Mouse (Mus musculus) CD4-positive, CD25-positive, alpha-beta regulatory T cell, adult 4 months (primary cell): ENCODE data around the gene Wfdc21. TPM values are rescaled to one million over a fixed set of nuclear protein-coding genes. Genes with fewer than 3 reads are reported as not detected.

ENCODE experiments used
- ATAC-seq: one replicate; pipeline ENCODE4 v1.8.0; 2017
- polyA plus RNA-seq, 2 experiments: library from polyadenylated mRNA; unstranded; fragments of 100-300 nt; shearing (Covaris generic); gene quantifications; one replicate each; pipeline ENCODE4 v1.2.1; 2017

The Wfdc21 gene
- polyA plus RNA-seq = not detected

GRCm38 (mm10) chr11:83746681-83747080 is at the start of gene Wfdc21:
Gene Wfdc21 (plus strand): TSS chr11:83746940.
- ATAC-seq = no peak

DNA sequence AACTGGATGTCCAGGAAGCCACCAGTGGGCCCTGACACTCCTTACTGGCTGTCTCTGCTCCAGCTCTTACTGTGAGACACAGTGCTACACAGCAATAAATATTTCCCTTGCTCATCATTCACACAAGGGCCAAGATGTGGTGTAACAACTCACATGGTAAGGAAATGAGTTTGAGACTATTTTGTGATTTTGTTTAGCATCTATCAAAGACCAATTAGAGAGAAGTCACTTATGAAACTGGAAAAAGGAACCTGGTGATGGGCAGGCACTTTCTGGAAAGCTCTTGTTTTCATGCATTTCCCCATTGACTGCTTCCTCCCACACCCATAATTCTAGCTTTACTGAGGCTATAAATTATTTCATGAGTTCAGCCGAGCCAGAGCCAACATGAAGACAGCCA is 43.0 kb upstream of the Wfdc21 start, which contains the start of gene Wfdc17:
Gene Wfdc17 (plus strand): TSS at position 287 of the 400 bp plus-strand sequence.
- no peak for ATAC-seq

GRCm38 (mm10) chr11:83708715-83709114 is 38.0 kb upstream of the Wfdc21 start, which contains the start of gene Wfdc18:
Gene Wfdc18 (plus strand): TSS chr11:83709015.
- no peak for ATAC-seq

DNA sequence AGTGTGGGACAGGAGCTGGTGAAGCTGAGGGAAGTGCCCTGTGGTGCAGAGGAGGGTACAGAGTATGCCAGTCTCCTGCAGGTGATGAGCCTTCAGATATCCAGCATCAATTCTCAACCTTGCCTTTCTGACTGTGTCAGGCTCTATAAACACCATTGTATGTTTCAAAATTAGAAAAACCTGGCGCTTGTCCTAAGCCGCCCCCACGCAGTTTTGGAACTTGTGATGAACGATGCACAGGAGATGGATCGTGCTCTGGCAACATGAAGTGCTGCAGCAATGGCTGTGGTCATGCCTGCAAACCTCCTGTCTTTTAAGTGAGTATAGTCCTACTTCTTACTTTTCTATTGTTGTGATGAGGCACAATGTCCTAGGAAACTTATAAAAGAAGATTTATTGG is 37.1 kb upstream of the Wfdc21 start:
- ATAC-seq = no peak

DNA sequence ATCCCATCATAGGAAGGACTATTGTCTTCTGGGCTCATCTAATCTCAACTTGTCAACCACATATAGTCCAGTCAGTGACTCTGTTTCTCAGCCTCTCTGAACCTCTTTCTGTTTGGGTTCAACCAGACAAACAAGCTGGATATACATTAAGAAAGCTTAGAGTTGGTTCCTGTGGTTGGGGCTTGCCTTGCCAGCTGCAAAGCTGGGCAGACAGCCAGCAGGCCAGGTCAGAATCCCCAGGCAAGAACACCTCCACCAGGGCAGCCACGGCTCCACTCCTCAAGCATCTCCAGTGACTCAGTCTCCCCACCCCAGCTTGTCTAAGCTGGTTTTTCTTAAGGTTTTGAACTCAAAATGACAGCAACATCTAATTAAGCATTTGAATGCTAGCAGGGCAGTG is 34.1 kb upstream of the Wfdc21 start:
- no peak for ATAC-seq

- no peak for ATAC-seq
Measured at GRCm38 (mm10) chr11:83713925-83714324, 32.8 kb upstream of the Wfdc21 start.

GRCm38 (mm10) chr11:83717042-83717665 is 29.6 kb upstream of the Wfdc21 start:
- ATAC-seq = no peak

DNA sequence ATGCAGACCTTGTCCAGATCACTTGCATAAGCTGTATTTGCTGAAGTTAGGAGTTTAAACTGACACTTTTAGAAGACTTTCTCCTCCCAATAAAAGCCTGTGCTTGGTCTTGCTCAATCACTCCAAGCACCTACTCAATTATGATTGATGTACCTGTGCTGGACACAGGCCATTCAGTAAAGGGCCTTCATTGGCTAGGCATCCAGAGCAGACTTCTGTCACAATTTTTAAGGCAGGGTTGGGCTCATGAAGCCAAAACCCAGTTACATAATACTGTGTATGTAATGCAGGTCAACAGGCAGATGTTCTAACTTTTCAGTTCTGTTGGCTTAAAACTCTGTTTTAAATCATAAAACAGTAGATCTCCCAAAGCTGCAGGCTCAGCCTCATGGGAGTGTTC is 26.0 kb upstream of the Wfdc21 start:
- no peak for ATAC-seq

DNA sequence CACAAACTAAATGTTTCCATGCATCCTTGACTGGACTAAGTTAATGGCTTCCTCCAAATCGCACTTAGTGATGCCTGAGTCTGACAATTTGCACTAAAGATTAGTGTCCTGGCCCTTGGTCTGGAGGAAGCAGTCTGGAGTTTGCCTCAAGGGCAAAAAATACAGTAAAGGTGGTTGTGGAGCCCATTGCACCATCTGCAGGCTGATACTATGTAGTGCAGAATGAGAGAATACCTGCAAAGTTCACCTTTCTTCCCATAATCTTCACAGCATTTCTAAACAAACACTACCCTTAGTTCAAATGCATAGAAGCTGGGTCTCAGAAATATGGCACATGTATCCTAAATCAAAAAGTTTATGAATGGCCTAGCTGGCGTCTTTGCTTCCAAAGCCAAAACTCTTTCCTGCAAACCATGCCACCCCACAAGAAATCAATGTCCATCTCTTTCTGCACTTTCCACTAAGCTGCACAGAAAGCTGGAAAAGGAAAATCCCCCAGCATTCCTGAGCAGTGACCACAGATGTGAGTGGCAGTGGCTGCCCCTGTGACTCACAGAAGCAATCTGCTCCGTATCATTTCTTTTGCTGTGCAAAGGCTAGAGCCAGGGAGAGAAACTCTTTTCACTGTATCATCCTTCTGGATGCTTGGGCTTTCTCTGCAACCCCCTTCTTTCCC is 17.8 kb upstream of the Wfdc21 start:
- no peak for ATAC-seq

DNA sequence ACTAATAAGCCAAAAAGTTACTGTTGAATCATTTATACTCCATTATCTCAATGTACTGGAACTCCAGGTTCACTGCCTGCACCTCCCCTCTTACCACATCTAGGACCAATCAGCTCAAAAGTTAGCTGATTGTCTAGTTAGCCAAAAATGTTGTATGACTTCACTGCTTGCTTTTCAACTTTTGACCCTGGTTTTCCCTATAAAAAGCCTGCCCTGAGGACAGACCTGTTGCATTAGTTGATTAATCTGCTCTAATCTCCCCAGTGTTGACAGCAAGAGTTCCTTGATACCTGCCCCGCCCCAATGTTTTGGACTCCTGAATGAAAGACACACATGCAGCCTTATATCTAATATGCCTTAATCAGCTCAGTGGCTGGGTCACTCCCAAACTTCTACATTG is 15.6 kb upstream of the Wfdc21 start:
- ATAC-seq = no peak

DNA sequence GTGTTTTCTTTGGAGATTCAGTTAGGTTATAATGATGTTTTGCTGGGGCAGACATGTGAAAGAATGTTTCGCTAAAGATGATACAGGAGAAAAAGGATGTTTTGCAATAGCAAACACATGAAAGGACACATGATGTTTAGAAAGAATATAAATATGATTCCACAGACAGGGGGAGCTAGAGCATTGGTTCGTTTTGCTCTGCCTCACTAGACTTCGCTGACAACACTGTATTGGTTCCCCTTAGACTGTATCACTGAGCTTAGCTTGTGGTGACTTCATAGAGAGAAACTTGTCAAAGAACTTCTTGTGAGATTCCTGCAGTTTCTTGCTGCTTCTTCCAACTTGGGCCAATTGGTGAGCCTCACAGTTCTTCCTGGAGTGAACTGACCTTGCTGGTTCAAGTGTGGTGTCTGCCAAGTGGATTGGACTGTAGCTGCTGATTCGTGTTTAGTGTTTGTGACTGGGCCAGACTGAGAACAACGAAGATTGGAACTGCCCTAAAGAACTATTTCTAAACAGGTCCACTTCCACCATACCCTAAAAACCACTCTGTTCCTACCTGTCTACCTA is 13.6 kb upstream of the Wfdc21 start:
- no peak for ATAC-seq

DNA sequence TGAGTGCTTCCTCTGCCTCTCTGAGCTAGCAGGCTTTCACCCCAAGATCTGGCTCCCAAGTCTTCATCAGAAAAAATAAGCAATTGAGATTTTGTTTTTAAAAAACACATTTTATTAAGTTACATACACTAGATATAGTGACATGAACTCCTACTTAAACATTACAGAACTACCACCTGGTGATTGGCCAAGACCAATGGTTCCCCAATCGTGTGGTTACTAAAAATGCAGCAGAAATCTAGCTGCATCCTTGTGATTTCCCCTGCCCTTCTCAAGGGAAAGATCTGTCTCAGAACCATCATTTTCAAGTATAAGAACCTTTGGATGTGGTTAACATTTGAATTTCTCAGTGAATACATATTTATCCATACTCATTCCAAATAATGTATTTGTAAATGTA is 12.5 kb upstream of the Wfdc21 start:
- ATAC-seq = no peak

GRCm38 (mm10) chr11:83735881-83736280 is 10.9 kb upstream of the Wfdc21 start:
- ATAC-seq = no peak

DNA sequence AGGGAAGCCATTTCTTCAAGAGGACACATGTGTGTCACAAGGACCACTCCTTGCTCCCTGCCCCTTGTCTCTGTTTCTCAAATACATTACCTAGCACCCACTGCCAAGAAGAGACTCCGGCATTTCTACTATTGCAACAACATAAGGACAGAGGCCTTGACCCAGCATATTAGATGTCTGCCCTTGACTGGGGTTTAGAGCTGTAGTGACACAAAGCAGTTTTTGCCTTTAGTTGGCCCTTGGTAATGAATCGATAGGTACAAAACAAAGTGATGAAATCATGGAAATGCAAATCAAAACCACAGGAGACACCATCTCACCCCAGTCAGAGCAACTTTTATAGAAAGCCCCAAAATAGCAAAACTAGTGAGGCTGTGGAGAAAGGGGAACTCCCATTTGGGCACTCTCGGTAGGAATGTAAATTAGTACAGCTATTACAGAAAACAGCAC is 9.6 kb upstream of the Wfdc21 start:
- peak; percentile 90 for ATAC-seq

DNA sequence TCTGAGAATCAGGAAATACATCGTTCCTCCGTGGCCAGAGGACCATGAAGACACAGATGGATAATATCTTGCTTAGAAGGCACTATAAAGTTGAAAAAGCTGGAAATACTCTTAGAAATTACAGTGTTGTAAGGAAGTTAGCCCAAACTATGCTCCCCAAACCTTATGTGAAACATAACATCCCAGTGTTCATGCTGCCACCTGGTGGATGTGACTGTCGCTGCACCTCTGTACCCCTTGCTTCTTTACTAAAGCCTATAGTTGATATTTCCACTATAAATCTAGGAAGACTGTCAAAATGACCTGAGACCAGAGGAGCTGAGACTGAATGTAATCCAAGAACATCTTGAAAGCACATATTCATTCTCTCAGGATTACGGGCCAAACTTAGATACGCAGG is 7.5 kb upstream of the Wfdc21 start:
- peak; percentile 61 for ATAC-seq

GRCm38 (mm10) chr11:83740443-83740991 is 6.2 kb upstream of the Wfdc21 start:
- ATAC-seq = no peak

DNA sequence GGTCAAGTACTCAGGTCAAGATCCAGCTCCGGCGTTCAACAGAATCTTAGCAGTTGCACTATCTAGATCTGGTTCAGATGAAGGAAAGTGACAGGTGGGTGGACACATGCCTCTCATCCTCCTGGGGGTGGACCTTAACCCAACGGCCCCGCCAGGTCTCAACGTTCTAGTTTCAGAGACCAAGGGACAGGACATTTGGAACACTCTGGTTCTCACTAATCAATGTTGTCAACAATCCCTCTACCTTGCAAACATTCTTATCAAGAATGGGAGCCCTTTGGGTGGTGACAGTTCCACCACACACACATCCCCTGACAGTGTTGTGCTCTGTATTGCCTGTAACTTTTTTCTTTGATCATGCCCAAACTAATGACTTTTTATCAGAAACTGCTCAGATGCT is 4.9 kb upstream of the Wfdc21 start:
- no peak for ATAC-seq

DNA sequence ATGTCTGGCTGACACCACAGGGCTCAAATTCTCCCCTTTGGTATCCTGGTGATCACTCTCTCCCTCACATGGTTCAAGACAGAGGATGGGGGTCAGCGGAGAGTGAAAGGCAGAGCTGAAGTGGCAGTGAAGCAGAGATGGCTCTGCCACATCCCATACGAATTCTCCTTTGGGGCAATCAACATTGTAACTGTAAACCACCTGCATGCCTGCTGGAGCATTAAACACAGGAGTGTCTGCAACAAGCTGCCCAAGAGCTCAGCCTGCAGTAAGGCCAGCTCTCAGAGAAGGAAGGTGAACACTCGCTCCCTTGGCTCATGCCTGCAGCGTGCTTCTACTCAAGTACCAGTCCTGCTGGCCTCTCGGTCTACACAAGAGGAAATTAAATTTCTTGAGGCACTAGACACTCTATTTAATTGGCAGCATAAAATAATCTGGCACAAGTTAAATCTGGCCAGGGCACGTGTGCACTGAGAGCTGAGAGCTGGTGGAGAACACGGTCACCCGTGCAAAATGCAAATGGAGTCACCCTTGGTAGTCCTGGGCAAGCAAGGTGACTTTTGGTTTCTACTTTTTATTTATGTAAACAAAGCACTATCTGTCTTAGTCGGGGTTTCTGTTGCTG is 3.9 kb upstream of the Wfdc21 start:
- no peak for ATAC-seq

- no peak for ATAC-seq
Measured at GRCm38 (mm10) chr11:83743525-83743924, 3.2 kb upstream of the Wfdc21 start.

DNA sequence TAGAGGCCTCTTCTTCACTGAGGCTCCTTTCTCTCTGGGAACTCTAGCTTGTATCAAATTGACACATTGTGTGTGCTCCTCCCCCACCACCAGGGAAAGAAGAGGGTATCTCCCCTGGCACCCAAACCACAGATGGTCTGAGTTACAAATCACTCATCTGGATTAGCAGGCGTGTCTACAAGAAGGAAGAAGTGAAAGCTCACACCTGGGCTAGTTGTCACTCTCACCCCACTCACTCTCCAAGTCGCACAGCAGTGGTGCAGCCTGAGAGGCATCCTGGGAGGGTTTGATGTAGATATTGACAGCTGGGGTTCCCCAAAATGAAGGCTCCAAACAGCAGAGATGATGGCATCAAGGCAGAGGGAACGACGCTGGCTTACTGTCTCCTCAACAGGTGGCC is 588 bp upstream of the Wfdc21 start:
- no peak for ATAC-seq

GRCm38 (mm10) chr11:83747376-83748265 is 881 bp downstream of the Wfdc21 start:
- no peak for ATAC-seq

- peak; percentile 97 for ATAC-seq
Measured at GRCm38 (mm10) chr11:83753581-83754181, 6.9 kb downstream of the Wfdc21 start, which contains the start of gene Heatr6. Gene Heatr6 (plus strand): TSS chr11:83753696.
